Mouse (Mus musculus) embryonic fibroblast, embryonic 13.5 days (primary cell): Measurements from ENCODE around the gene Phactr3.

ENCODE experiments used
- CTCF ChIP-seq: IDR thresholded peaks from 2 replicates; pipeline ENCODE4 v1.5.1; 2011; ENCODE audit warnings: mild to moderate bottlenecking, control low read depth, low read length, moderate library complexity, borderline replicate concordance; ENCODE audit not compliant: insufficient read depth
- POLR2A ChIP-seq: IDR thresholded peaks from 2 replicates; pipeline ENCODE4 v1.6.1; 2011; ENCODE audit warnings: low read depth, mild to moderate bottlenecking, control low read depth, low read length, moderate library complexity

- TF ChIP-seq CTCF (no peak), POLR2A (no peak)
These were observed 194.8 kb downstream of the Phactr3 start for GRCm38 (mm10) chr2:178313539-178313938.
